Mouse (Mus musculus) limb, embryonic 14.5 days (tissue): ENCODE data around the gene Faap100. TPM values are rescaled to one million over a fixed set of nuclear protein-coding genes. Genes with fewer than 3 reads are reported as not detected.

Experiments
- ATAC-seq: fragments of 200-750 bp; cut with Nextera tagmentation; 2 replicates; pipeline ENCODE4 v1.8.0; 2017; ENCODE audit warnings: low read depth, moderate number of reproducible peaks, moderate TSS enrichment; ENCODE audit not compliant: low FRiP score
- DNase-seq: peaks from one replicate; pipeline ENCODE4 v3.0.0-alpha.2; 2015; ENCODE audit warnings: low spot score
- H3K27ac ChIP-seq: fragments of 300-500 bp; sonication (generic); replicated peaks from 2 replicates; pipeline ENCODE4 v1.5.1; 2014; ENCODE audit warnings: low read depth, mild to moderate bottlenecking, low read length, moderate library complexity, mixed read lengths
- H3K27me3 ChIP-seq: fragments of 300-500 bp; sonication (generic); 2 replicates; pipeline ENCODE4 v1.6.1; 2014; ENCODE audit warnings: low read length, mixed read lengths; ENCODE audit not compliant: control insufficient read depth, insufficient read depth
- H3K36me3 ChIP-seq: fragments of 300-500 bp; sonication (generic); 2 replicates; pipeline ENCODE4 v1.6.1; 2014; ENCODE audit warnings: mild to moderate bottlenecking, low read length, moderate library complexity, mixed read lengths; ENCODE audit not compliant: control insufficient read depth, insufficient read depth
- H3K4me1 ChIP-seq: fragments of 300-500 bp; sonication (generic); 2 replicates; pipeline ENCODE4 v1.6.1; 2014; ENCODE audit warnings: antibody characterized with exemption, low read length, mixed read lengths; ENCODE audit not compliant: control insufficient read depth, insufficient read depth
- H3K4me2 ChIP-seq: fragments of 300-500 bp; sonication (generic); replicated peaks from 2 replicates; pipeline ENCODE4 v1.6.1; 2014; ENCODE audit warnings: low read depth, mild to moderate bottlenecking, low read length, moderate library complexity; ENCODE audit not compliant: severe bottlenecking
- H3K4me3 ChIP-seq: fragments of 300-500 bp; sonication (generic); replicated peaks from 2 replicates; pipeline ENCODE4 v1.5.1; 2014; ENCODE audit warnings: low read length
- H3K9ac ChIP-seq: fragments of 300-500 bp; sonication (generic); 2 replicates; pipeline ENCODE4 v1.6.1; 2014; ENCODE audit warnings: mild to moderate bottlenecking, low read depth, low read length, moderate library complexity; ENCODE audit not compliant: severe bottlenecking
- H3K9me3 ChIP-seq: fragments of 300-500 bp; sonication (generic); 2 replicates; pipeline ENCODE4 v1.6.1; 2016; ENCODE audit warnings: low read length; ENCODE audit not compliant: control insufficient read depth
- POLR2A ChIP-seq: fragments of 200-500 bp; IDR thresholded peaks from 2 replicates; pipeline ENCODE4 v1.8.0; 2012; ENCODE audit warnings: inconsistent platforms, mild to moderate bottlenecking, moderate library complexity, borderline replicate concordance; ENCODE audit not compliant: insufficient read depth, insufficient read length; ENCODE audit errors: extremely low read depth
- WGBS: fragments of 180-500 bp; shearing (Covaris S2); extraction: QIAGEN DNeasy Blood & Tissue Kit; methylation state at CpG from one replicate; pipeline ENCODE4 v1.1.7; 2014; 5-methylcytosine and 5-hydroxymethylcytosine counted together
- polyA plus RNA-seq, 2 experiments: library from polyadenylated mRNA; depleted of rRNA in 1 of 2; stranded (reverse) in 1 of 2; unstranded in 1 of 2; fragments of >200 nt; fragmentation: Nextera tagmentation in 1 of 2; extraction: Ambion mirVana in 1 of 2; gene quantifications; 2 replicates each; pipeline versions ENCODE4 v1.2.1 to v1.2.3; 2012 to 2014

The Faap100 gene
- polyA plus RNA-seq (2012; rRNA removed) (45.0 and 64.7 TPM in 2 replicates), polyA plus RNA-seq (2014; fragmentation: Nextera tagmentation; extraction: Ambion mirVana) (33.9 and 42.0 TPM in 2 replicates)

DNA sequence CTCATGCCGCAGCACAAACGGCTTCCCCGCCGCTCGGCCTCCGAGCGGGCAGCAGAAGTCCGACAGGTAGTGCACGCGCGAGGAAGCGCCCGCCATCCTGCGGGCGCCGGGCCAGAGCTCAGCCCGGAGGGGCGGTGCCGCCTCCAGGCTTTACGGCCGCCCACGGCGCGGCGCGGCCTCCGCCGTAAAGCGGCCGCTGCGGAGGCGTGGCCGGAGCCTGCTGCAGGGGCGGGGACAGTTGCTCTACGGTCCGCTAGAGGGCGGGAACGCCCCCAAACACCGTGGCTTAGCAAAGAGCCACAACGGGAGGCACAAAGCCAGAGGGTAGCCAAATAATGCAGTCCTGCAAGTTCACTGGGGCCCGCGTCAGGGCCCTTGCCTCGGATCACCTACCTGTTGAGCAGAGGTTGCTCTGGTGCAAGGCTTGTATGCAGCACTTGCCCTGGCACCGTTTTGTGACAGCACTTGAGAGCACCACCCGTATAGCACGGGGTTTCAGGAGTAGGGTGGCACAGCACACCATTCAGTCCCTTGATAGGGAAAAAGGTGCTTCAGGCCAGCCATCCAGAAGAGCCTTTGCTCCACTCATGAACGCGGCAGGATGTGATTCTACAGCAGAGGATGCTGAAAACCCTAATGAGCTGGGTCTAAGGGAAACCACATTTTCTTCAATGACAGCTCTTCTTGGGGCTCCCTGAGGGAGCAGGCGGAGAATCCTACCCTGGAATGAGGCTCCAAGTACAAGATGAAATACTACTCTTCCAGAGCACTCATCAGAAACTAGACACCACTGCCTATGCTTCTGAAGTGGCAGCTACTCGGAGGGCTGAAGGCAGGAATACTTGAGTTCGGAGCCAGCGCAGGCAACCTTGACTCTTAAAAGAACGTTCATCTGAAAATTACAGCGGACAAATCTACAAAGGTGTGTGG lies at the start of gene Faap100:
Faap100 (minus strand) TSS at position 154 of the 930 bp plus-strand sequence.
- Histone ChIP-seq H3K27ac (peak within 1 kb of the TSS; percentile 35), H3K27me3 (no peaks in the 10 kb centered on the region), H3K9ac (peak within 1 kb of the TSS; percentile 62), H3K9me3 (no peaks in the 10 kb centered on the region), H3K4me3 (peak within 1 kb of the TSS; percentile 68), H3K4me2 (peak within 1 kb of the TSS; percentile 84), H3K4me1 (peaks cover 12% of the 10 kb centered on the region), H3K36me3 (peaks cover 78% of the 10 kb centered on the region)
- WGBS = 8% methylated on average over 41 of the region's 54 CpGs
- DNase-seq = peak; percentile 93
- peak; percentile 90 for ATAC-seq
- TF ChIP-seq POLR2A = peak; percentile 91

DNA sequence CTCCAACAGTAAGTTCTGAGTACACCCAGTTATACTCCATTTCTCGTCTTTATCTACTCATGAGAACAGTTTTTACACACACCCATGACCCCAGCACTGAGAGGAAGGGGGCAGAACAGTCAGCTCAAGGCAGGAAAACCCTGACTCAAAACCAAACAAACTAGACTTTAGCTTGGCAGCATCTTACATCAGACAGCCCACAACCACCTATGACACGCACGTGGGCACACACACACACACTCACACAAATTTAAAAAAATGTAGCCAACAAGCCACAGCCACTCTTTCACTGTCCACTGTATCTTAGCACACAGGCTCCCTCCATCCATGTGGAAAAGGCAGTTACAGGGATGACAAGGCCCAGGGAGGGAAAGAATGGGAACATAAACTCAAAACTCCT lies 48.2 kb upstream of the Faap100 start:
- 95% methylated on average over 3 of the region's 3 CpGs for whole genome bisulfite sequencing
- H3K4me3 ChIP-seq = no peak overlapping the region
- H3K4me2 ChIP-seq = no peak overlapping the region
- H3K27ac ChIP-seq = no peak overlapping the region
- DNase-seq = no peak
- no peaks in the 10 kb centered on the region for H3K9me3 ChIP-seq
- TF ChIP-seq POLR2A = no peak
- ATAC-seq = no peak
- no peaks in the 10 kb centered on the region for H3K27me3 ChIP-seq
- H3K36me3 ChIP-seq = peaks cover 76% of the 10 kb centered on the region
- H3K4me1 ChIP-seq = peaks cover 11% of the 10 kb centered on the region; the same call in 1 of the 2 replicates
- H3K9ac ChIP-seq = no peak overlapping the region

DNA sequence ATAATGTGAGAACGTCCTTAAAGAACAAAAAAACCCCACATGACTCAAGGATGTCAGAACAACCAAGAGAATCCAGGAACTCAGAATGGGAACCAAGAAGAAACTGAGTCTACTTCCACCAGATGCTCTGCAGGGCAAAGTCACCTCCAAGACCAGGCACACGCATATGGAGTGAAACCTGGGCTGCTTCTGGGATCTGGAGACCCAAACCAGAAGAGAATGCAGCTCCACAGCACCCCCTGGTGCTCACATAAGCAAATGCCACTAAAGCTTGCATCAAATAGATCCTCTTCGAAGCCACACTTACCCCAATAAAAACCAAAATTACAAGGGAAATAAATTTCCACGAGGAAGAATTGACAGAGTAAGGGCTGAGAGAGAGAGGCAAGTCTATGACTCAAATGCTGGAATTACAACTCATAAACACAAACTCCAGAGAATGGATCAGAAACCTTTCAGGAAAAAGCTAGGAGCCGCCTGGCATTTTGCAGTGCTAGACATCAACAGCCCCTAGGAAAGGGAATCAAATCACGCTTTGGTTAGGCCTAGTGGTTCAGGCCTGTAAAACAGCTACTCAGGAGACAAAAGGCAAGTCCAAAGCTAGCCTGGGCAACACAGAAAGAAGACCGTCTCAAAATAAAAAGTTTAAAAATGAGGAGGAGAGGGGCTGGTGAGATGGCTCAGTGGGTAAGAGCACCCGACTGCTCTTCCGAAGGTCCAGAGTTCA lies 45.2 kb upstream of the Faap100 start:
- no peak for TF ChIP-seq POLR2A
- H3K27me3 ChIP-seq = no peaks in the 10 kb centered on the region
- peaks cover 11% of the 10 kb centered on the region; the same call in 1 of the 2 replicates for H3K4me1 ChIP-seq
- ATAC-seq = peak; percentile 30; the same call in 1 of the 2 replicates
- H3K4me2 ChIP-seq = no peak overlapping the region
- H3K9me3 ChIP-seq = no peaks in the 10 kb centered on the region
- peak; percentile 75 for DNase-seq
- peaks cover 81% of the 10 kb centered on the region for H3K36me3 ChIP-seq
- WGBS = 52% methylated on average over 9 of the region's 9 CpGs
- H3K4me3 ChIP-seq = no peak overlapping the region
- H3K27ac ChIP-seq = no peak overlapping the region
- no peak overlapping the region for H3K9ac ChIP-seq

DNA sequence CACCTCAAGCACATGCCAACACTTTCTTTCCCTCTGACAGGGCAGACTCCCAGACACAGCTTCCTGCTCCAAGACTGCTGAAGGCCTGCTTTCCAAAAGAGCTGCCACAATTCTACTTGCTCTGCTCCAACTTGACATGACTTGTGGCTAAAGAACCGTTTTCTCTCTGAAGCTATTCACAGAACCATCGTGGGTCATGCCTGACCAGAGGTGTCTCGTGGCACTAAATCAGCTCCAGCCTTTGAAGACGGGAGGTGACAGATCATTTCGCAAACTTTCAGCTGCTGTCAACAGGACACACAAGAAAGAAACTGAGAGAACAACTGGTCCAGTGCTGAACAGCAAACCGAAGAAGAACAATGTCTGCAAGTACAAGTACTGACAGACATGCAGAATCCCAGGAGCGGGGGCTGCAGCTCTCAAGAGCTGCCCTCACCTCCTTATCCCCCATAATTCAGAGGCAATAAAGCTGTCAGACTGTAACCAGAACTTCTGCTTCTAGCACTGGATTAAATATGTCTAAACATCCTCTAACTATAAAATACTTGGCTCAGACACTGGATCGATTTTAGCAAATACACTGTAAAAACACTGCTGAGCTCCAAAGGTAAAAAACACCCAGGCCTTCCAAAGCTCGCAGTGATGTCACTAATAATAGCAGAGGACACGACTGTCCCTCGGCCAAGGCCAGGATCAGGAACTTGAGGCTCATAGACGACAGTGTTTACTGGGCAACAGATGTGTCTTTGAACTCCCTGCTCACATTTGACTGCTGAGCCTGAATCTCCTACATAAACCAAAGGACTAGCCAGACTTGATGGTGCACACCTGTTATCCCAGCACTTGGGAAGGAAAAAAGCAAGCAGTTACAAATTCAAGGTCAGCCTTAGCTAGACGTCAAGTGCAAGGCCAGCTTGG lies 44.3 kb upstream of the Faap100 start:
- peaks cover 11% of the 10 kb centered on the region; the same call in 1 of the 2 replicates for H3K4me1 ChIP-seq
- no peak overlapping the region for H3K4me2 ChIP-seq
- 50% methylated on average over 13 of the region's 13 CpGs for WGBS
- TF ChIP-seq POLR2A = no peak
- DNase-seq (no peak), ATAC-seq (no peak)
- no peak overlapping the region for H3K9ac ChIP-seq
- no peaks in the 10 kb centered on the region for H3K27me3 ChIP-seq
- no peak overlapping the region for H3K4me3 ChIP-seq
- peaks cover 81% of the 10 kb centered on the region for H3K36me3 ChIP-seq
- no peaks in the 10 kb centered on the region for H3K9me3 ChIP-seq
- 0 out of 2 replicates have a peak overlapping the region, but pooled peaks have one; percentile 33 for H3K27ac ChIP-seq
